Mouse (Mus musculus) thymus, adult 2 months (tissue): ENCODE measurements at regions not wholly inside any gene's neighbourhood (a gene's known extent, or its start where the extent isn't known, plus 50 kb on each side); places are given as distances from the start of the nearest gene placed in this dataset.

Experiments used
- CTCF ChIP-seq: fragments of 200-500 bp; IDR thresholded peaks from 2 replicates; pipeline ENCODE4 v1.5.1; 2012; ENCODE audit warnings: mild to moderate bottlenecking, control low read depth, low read length, moderate library complexity, borderline replicate concordance; ENCODE audit not compliant: control insufficient read depth, poor library complexity, insufficient read depth; ENCODE audit errors: extremely low read depth
- POLR2A ChIP-seq: fragments of 200-500 bp; IDR thresholded peaks from 2 replicates; pipeline ENCODE4 v1.6.1; 2012; ENCODE audit warnings: mild to moderate bottlenecking, low read length, control low read depth, moderate library complexity; ENCODE audit not compliant: control insufficient read depth, poor library complexity, insufficient read depth; ENCODE audit errors: extremely low read depth

DNA sequence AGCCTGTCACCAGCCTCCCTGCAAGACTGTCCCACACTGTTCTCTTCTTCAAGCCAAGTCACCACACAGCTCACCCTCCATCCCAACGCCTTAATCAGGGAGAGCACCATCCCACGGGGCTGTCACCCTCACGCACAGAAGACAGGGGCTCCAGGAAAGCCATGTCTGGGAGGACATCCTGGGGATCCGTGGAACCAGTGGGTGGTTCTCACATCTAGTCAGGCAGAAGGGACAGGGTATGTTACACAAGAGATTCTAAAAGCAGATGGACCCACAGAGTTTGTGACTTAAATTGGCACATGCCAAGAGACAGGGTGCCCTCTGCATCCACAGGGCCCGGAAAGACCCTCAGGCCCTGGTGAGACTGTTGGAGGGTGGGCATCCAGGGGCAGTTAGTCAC, 101.0 kb upstream of the Thy1 start:
- no peak for TF ChIP-seq POLR2A
- no peak for TF ChIP-seq CTCF
